Comparison of ENCODE assay signal across 23 mouse cellular contexts in the genomic region with DNA sequence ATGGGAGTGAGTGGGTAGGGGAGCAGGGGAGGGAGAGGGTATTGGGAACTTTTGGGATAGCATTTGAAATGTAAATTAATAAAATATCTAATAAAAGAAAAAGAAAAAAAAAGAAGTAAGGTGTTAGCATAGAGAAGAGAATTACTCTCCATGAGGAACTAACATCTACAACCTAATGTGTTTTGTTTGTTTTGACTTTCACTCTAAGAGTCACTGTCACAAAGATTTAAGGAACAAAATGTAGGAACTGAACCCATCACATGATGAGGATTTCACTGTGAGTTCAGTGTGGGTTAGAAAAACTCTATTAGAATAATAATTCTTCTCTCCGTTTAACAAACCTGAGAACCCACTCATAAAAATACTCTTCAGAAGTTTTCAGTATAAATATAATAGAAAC. TPM values are rescaled to one million over a fixed set of nuclear protein-coding genes. Genes with fewer than 3 reads are reported as not detected.
DNase-seq lines count a peak whose midpoint lies in the region; ATAC-seq and TF ChIP-seq lines count a peak whose summit lies in the region.
"Had no signal": no experiment of that assay in that cellular context is flagged by ENCODE, and none has a peak within 500 bp of the region (broad histone marks: within the 10 kb centered on the region; RNA-seq: fewer than 3 reads in every experiment).

No protein-coding gene starts in this region.

- no peak for TF ChIP-seq CTCF in bone marrow macrophage, adult 2 months (IDR thresholded peaks at IDR 0.05; ENCODE audit: low read depth, low read length)

- peak overlapping the region; percentile 98 for H3K27ac ChIP-seq in bone marrow macrophage, adult 2 months (ENCODE audit: insufficient read depth, low read depth, low read length)
- H3K27ac ChIP-seq: embryonic facial prominence, embryonic 13.5 days; embryonic facial prominence, embryonic 15.5 days; forebrain, embryonic 10.5 days; forebrain, embryonic 12.5 days had no signal

- DNase-seq in gastrocnemius, postnatal 36 days = no peak
- no peak for DNase-seq in left cerebral cortex, postnatal 36 days (ENCODE audit: low spot score in 2 of 2)
- DNase-seq: adrenal gland, adult 2 months; adrenal gland, postnatal 14 days; adrenal gland, postnatal 36 days; cerebellum, adult 11 months; cerebellum, adult 18-20 months; cerebellum, adult 8-10 months; cerebellum, adult 9-11 months; cerebellum, postnatal 14 days; cerebellum, postnatal 36 days; embryo, embryonic 11 days had no signal

- intact Hi-C loops in gastrocnemius, postnatal 36 days (cut with DNase I) = no loop called here
- intact Hi-C loops in left cerebral cortex, postnatal 36 days (cut with DNase I) = no loop called here

- no peak overlapping the region for H3K4me3 ChIP-seq in bone marrow macrophage, adult 2 months (ENCODE audit: insufficient read depth, low read length)
- H3K4me3 ChIP-seq: embryonic facial prominence, embryonic 13.5 days; embryonic facial prominence, embryonic 15.5 days; erythroblast, embryonic 14.5 days; forebrain, embryonic 10.5 days; forebrain, embryonic 12.5 days had no signal

- H3K4me1 ChIP-seq in bone marrow macrophage, adult 2 months (ENCODE audit: control insufficient read depth, insufficient read depth, low read length) = peaks cover 28% of the 10 kb centered on the region
- H3K4me1 ChIP-seq: embryonic facial prominence, embryonic 13.5 days; embryonic facial prominence, embryonic 15.5 days; forebrain, embryonic 10.5 days; forebrain, embryonic 12.5 days had no signal

- peak; percentile 55 for ATAC-seq in granulocyte monocyte progenitor cell, adult 5-6 weeks (replicated peaks; ENCODE audit: poor library complexity, severe bottlenecking)
- peak; percentile 52; the same call in 1 of the 2 replicates for ATAC-seq in megakaryocyte, adult 5-6 weeks (ENCODE audit: poor library complexity, severe bottlenecking)
- ATAC-seq in megakaryocyte-erythroid progenitor cell, adult 5-6 weeks (replicated peaks; ENCODE audit: low FRiP score, low TSS enrichment, poor library complexity, severe bottlenecking) = no peak
- ATAC-seq: forebrain, embryonic 14.5 days; forebrain, embryonic 16.5 days had no signal

- no peak for TF ChIP-seq POLR2A in bone marrow macrophage, adult 2 months (IDR thresholded peaks at IDR 0.05; ENCODE audit: borderline replicate concordance, low read depth, low read length)

RNA-seq across cellular contexts. Expression of gene Ifngr1, which starts 44.9 kb away (rescaled TPM):
- 346 and 347 TPM in 2 replicates for polyA plus RNA-seq in bone marrow macrophage, adult 2 months (2012; ENCODE audit: insufficient read depth, insufficient read length, missing spikeins)
- 255 and 265 TPM in 2 replicates for total RNA-seq in granulocyte monocyte progenitor cell, adult 5-6 weeks (2014; fragmentation: Nextera tagmentation)
- total RNA-seq in granulocyte monocyte progenitor cell, adult 5-6 weeks (2017) = 355 and 356 TPM in 2 replicates
- total RNA-seq in megakaryocyte, adult 5-6 weeks (2015) = 314 and 331 TPM in 2 replicates
- total RNA-seq in megakaryocyte, adult 5-6 weeks (2017) = 241 and 246 TPM in 2 replicates
- total RNA-seq in gastrocnemius, postnatal 36 days (2021) = 10 to 100 TPM; 25.7 to 28.1 TPM
- 162 and 163 TPM in 2 replicates for total RNA-seq in megakaryocyte-erythroid progenitor cell, adult 5-6 weeks (2014; fragmentation: Nextera tagmentation)
- 197 and 256 TPM in 2 replicates for total RNA-seq in megakaryocyte-erythroid progenitor cell, adult 5-6 weeks (2017)
- total RNA-seq in left cerebral cortex, postnatal 36 days (2021) = 10 to 100 TPM; 19.5 to 20.6 TPM

Comparison
In these comparisons a context has a peak if more than half of its experiments do, and no peak if none do; other contexts are left out.
1. RNA of gene Ifngr1, which starts 44.9 kb away (total RNA-seq): 255 to 356 TPM in granulocyte monocyte progenitor cell, adult 5-6 weeks, 241 to 331 TPM in megakaryocyte, adult 5-6 weeks and 162 to 256 TPM in megakaryocyte-erythroid progenitor cell, adult 5-6 weeks; 25.7 to 28.1 TPM in gastrocnemius, postnatal 36 days and 19.5 to 20.6 TPM in left cerebral cortex, postnatal 36 days; every median in the first group is over 4 times any median in the second.